In the genomic region with DNA sequence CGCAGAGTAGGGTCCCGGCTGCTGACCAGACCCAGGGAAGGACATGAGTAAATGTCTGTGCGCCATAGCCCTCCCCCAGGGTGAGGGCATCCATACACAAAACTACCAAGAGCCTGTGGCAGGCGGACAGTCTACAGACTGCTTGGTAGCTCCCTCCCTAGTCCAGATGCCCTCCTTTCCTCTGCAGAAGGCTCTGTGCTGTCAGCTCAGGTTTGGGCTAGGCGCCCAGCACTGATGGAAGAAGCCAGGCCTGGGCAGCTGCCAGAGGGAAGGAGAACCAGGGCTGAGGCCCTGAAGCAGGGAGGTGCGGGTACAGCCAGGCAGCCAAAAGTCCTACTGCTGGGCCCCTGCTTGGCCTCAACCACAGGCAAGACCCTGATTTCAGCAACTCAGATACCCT, we compare ENCODE assay signal across 10 mouse cellular contexts. TPM values are rescaled to one million over a fixed set of nuclear protein-coding genes. Genes with fewer than 3 reads are reported as not detected.
A peak's percentile ranks its signal among the peaks of the same experiment; 100 is the strongest.
DNase-seq lines count a peak whose midpoint lies in the region; ATAC-seq and TF ChIP-seq lines count a peak whose summit lies in the region.
"Had no signal": no experiment of that assay in that cellular context is flagged by ENCODE, and none has a peak within 500 bp of the region (broad histone marks: within the 10 kb centered on the region; RNA-seq: fewer than 3 reads in every experiment).

No protein-coding gene starts in this region.

- no peaks in the 10 kb centered on the region for H3K36me3 ChIP-seq in liver, adult 2 months (ENCODE audit: control insufficient read depth, insufficient read depth, low read length)
- H3K36me3 ChIP-seq in liver, embryonic 11.5 days (ENCODE audit: control insufficient read depth, insufficient read depth, low read length) = no peaks in the 10 kb centered on the region
- no peaks in the 10 kb centered on the region for H3K36me3 ChIP-seq in forebrain, embryonic 15.5 days
- H3K36me3 ChIP-seq: heart, embryonic 13.5 days; midbrain, embryonic 12.5 days had no signal

- no peak overlapping the region for H3K4me2 ChIP-seq in liver, embryonic 11.5 days
- no peak overlapping the region for H3K4me2 ChIP-seq in forebrain, embryonic 15.5 days (replicated peaks)
- H3K4me2 ChIP-seq: heart, embryonic 13.5 days; midbrain, embryonic 12.5 days had no signal

- H3K9ac ChIP-seq in liver, adult 2 months (ENCODE audit: low read depth, low read length) = no peak overlapping the region
- no peak overlapping the region for H3K9ac ChIP-seq in liver, embryonic 11.5 days (ENCODE audit: low read depth, low read length)
- no peak overlapping the region for H3K9ac ChIP-seq in forebrain, embryonic 15.5 days (replicated peaks)
- H3K9ac ChIP-seq: heart, embryonic 13.5 days; midbrain, embryonic 12.5 days had no signal

- H3K4me3 ChIP-seq in liver, adult 2 months (ENCODE audit: insufficient read depth, low read depth, low read length) = no peak overlapping the region
- no peak overlapping the region for H3K4me3 ChIP-seq in liver, embryonic 11.5 days (ENCODE audit: low read depth, low read length)
- no peak overlapping the region for H3K4me3 ChIP-seq in forebrain, embryonic 15.5 days
- H3K4me3 ChIP-seq: heart, embryonic 13.5 days; midbrain, embryonic 12.5 days had no signal

- no peak for ATAC-seq in liver, embryonic 11.5 days (replicated peaks; ENCODE audit: low FRiP score)
- peak; percentile 89 for ATAC-seq in forebrain, embryonic 15.5 days (replicated peaks)
- peak; percentile 56 to 60 for ATAC-seq in hematopoietic stem cell, adult 5-6 weeks (replicated peaks in 1 of 2; ENCODE audit: insufficient read depth in 1 of 2, low FRiP score in 2 of 2, low TSS enrichment in 1 of 2, low read depth in 1 of 2, poor library complexity in 2 of 2, severe bottlenecking in 2 of 2)

- TF ChIP-seq POLR2A in liver, adult 2 months (IDR thresholded peaks at IDR 0.05; ENCODE audit: extremely low read depth, insufficient read depth, low read length) = no peak

- H3K27ac ChIP-seq in liver, adult 2 months (replicated peaks; ENCODE audit: insufficient read depth, low read depth, low read length) = no peak overlapping the region
- no peak overlapping the region for H3K27ac ChIP-seq in liver, embryonic 11.5 days (ENCODE audit: low read depth, low read length)
- peak overlapping the region; percentile 82 for H3K27ac ChIP-seq in forebrain, embryonic 15.5 days (replicated peaks)
- H3K27ac ChIP-seq: heart, embryonic 13.5 days; midbrain, embryonic 12.5 days had no signal

- H3K79me2 ChIP-seq in liver, adult 2 months (ENCODE audit: control insufficient read depth, insufficient read depth, low read length) = no peaks in the 10 kb centered on the region

- peak; percentile 53 for DNase-seq in liver, adult 2 months (ENCODE audit: extremely low read depth, low read depth, low spot score)
- no peak for DNase-seq in liver, embryonic 11.5 days (ENCODE audit: low spot score)
- peak; percentile 98 for DNase-seq in brain, adult 2 months (ENCODE audit: low read depth, low spot score)
- peak; percentile 83 for DNase-seq in right cerebral cortex, postnatal 25 days
- DNase-seq in spleen, postnatal 4 days (ENCODE audit: low spot score in 2 of 2) = no peak
- no peak for DNase-seq in spleen, postnatal 10 days (ENCODE audit: low spot score in 2 of 2)

- no peaks in the 10 kb centered on the region for H3K9me3 ChIP-seq in liver, embryonic 11.5 days (ENCODE audit: control insufficient read depth, low read length)
- no peaks in the 10 kb centered on the region for H3K9me3 ChIP-seq in forebrain, embryonic 15.5 days
- H3K9me3 ChIP-seq: heart, embryonic 13.5 days; midbrain, embryonic 12.5 days had no signal

- TF ChIP-seq CTCF in liver, adult 2 months (IDR thresholded peaks at IDR 0.05; ENCODE audit: low read depth, low read length) = no peak

- peaks cover 5% of the 10 kb centered on the region for H3K4me1 ChIP-seq in liver, adult 2 months (ENCODE audit: control insufficient read depth, insufficient read depth, low read length)
- H3K4me1 ChIP-seq in liver, embryonic 11.5 days (replicated peaks; ENCODE audit: control insufficient read depth, insufficient read depth, low read length) = no peaks in the 10 kb centered on the region
- peaks cover 25% of the 10 kb centered on the region for H3K4me1 ChIP-seq in forebrain, embryonic 15.5 days

- WGBS in liver, adult 2 months = 70% methylated on average over 6 of the region's 6 CpGs
- 81% methylated on average over 6 of the region's 6 CpGs for WGBS in liver, embryonic 11.5 days
- WGBS in forebrain, embryonic 15.5 days = 71% methylated on average over 6 of the region's 6 CpGs

- H3K27me3 ChIP-seq in liver, adult 2 months (ENCODE audit: control insufficient read depth, insufficient read depth, low read length) = no peaks in the 10 kb centered on the region
- H3K27me3 ChIP-seq in liver, embryonic 11.5 days (replicated peaks; ENCODE audit: control insufficient read depth, insufficient read depth, low read length) = no peaks in the 10 kb centered on the region
- no peaks in the 10 kb centered on the region for H3K27me3 ChIP-seq in forebrain, embryonic 15.5 days
- H3K27me3 ChIP-seq: heart, embryonic 13.5 days had no signal

RNA-seq across cellular contexts. Expression of a gene that starts 35.5 kb away (rescaled TPM):
- total RNA-seq in liver, adult 2 months (2014; rRNA removed) = 6.4 and 8.5 TPM in 2 replicates
- 2.9 and 8.1 TPM in 2 replicates for polyA plus RNA-seq in liver, adult 2 months (2012; rRNA removed)
- 0.99 and 1.0 TPM in 2 replicates for polyA plus RNA-seq in liver, embryonic 11.5 days (2014; fragmentation: Nextera tagmentation; extraction: Ambion mirVana)
- 119 and 121 TPM in 2 replicates for polyA plus RNA-seq in forebrain, embryonic 15.5 days (2015; fragmentation: Nextera tagmentation; extraction: Ambion mirVana)
- total RNA-seq in hematopoietic stem cell, adult 5-6 weeks (2017) = 1.7 and 3.4 TPM in 2 replicates

Comparison
In these comparisons a context has a peak if more than half of its experiments do, and no peak if none do; other contexts are left out.
1. DNase-seq: peak in liver, adult 2 months (single experiment), brain, adult 2 months (single experiment) and right cerebral cortex, postnatal 25 days (single experiment); none in liver, embryonic 11.5 days (single experiment), spleen, postnatal 4 days (0 of 2) and spleen, postnatal 10 days (0 of 2).
2. RNA of a gene that starts 35.5 kb away (polyA plus RNA-seq): 119 to 121 TPM in forebrain, embryonic 15.5 days; 2.9 to 8.1 TPM in liver, adult 2 months and 0.99 to 1.0 TPM in liver, embryonic 11.5 days; every median in the first group is over 10 times any median in the second.